Mouse (Mus musculus) liver, adult 2 months (tissue): Measurements from ENCODE around the gene Ccdc43.

Experiments used
- CTCF ChIP-seq: fragments of 200-500 bp; IDR thresholded peaks from 2 replicates; pipeline ENCODE4 v1.5.1; 2011; ENCODE audit warnings: low read depth, low read length, control low read depth
- POLR2A ChIP-seq: fragments of 200-500 bp; IDR thresholded peaks from 2 replicates; pipeline ENCODE4 v1.6.1; 2011; ENCODE audit warnings: low read length, control low read depth; ENCODE audit not compliant: insufficient read depth; ENCODE audit errors: extremely low read depth

GRCm38 (mm10) chr11:102655888-102656287 is 41.7 kb downstream of the Ccdc43 start:
- TF ChIP-seq CTCF (no peak), POLR2A (no peak)
